Comparison of ENCODE assay signal across 8 mouse cellular contexts in the genomic region with DNA sequence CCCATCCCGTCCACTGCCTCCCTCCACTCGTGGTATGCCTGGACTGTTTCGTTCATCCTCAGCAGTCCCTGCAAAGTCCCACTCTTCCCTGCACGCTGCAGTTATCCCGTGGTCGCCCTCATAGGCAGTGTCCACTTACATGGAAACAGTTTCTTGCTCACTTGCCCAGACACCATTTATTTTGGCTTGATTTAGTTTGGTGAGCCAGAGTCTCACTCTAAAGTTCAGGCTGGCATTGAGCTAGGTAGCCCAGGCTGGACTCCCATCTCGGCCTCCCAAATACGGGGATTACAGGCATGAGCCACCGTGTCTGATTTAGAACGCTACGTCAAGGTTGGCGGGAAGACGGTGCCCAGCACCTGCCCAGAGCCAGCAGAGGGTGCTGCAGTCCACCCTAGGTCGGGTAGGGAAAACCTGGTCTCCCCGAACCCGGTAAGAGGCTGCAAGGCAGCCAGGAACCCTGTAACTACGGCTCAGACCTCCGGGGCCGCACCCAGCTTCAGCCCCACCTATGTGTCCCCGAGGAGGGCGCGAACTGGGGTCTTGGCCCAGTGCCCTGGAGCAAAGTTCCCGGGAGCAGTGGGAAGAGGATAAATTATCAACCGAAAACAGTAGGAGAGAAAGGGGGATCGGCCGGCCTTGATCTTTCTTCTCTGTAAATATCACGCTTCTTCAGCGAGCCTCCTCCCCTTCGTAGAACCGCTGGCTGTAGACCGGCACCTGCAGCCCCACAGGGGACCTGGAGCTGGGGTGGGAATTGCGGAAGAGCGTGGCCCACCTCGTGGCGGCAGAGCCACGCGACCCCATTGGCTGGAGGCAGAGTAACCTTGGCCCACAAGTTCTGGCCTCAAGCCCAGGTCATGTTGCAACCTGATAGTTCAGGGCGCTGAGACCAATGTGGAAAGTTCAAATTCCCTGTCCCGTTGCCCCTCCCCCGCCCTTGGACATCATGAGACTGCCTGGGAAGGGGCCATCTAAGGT. TPM values are rescaled to one million over a fixed set of nuclear protein-coding genes. Genes with fewer than 3 reads are reported as not detected.
A peak's percentile ranks its signal among the peaks of the same experiment; 100 is the strongest.
DNase-seq lines count a peak whose midpoint lies in the region; ATAC-seq lines count a peak whose summit lies in the region.

No protein-coding gene starts in this region.

- 0 out of 2 replicates have a peak overlapping the region, but pooled peaks have one; percentile 46 for H3K9ac ChIP-seq in intestine, embryonic 15.5 days
- peak overlapping the region; percentile 22 for H3K9ac ChIP-seq in liver, embryonic 12.5 days

- no peaks in the 10 kb centered on the region for H3K36me3 ChIP-seq in erythroblast, embryonic 14.5 days (ENCODE audit: control insufficient read depth)
- H3K36me3 ChIP-seq in intestine, embryonic 15.5 days, result no peaks in the 10 kb centered on the region
- no peaks in the 10 kb centered on the region for H3K36me3 ChIP-seq in liver, embryonic 12.5 days
- no peaks in the 10 kb centered on the region for H3K36me3 ChIP-seq in splenic B cell, adult 2 months (ENCODE audit: control insufficient read depth, insufficient read depth, low read length, poor library complexity, severe bottlenecking)

- H3K9me3 ChIP-seq in erythroblast, embryonic 14.5 days (ENCODE audit: control insufficient read depth, low read length), result no peaks in the 10 kb centered on the region
- no peaks in the 10 kb centered on the region for H3K9me3 ChIP-seq in intestine, embryonic 15.5 days
- no peaks in the 10 kb centered on the region for H3K9me3 ChIP-seq in liver, embryonic 12.5 days (replicated peaks)

- peak; percentile 75 for DNase-seq in embryo, embryonic 10 days (ENCODE audit: low spot score)
- peak; percentile 98 for DNase-seq in heart, adult 11 months
- DNase-seq in splenic B cell, adult 2 months (ENCODE audit: low read depth, low spot score), result peak; percentile 56

- no peak overlapping the region for H3K27ac ChIP-seq in intestine, embryonic 15.5 days
- H3K27ac ChIP-seq in liver, embryonic 12.5 days, result peak overlapping the region; percentile 51

- peak overlapping the region; percentile 60 for H3K4me3 ChIP-seq in erythroblast, embryonic 14.5 days (replicated peaks)
- peak overlapping the region; percentile 55 for H3K4me3 ChIP-seq in intestine, embryonic 15.5 days (replicated peaks)
- H3K4me3 ChIP-seq in liver, embryonic 12.5 days, result peak overlapping the region; percentile 51

- no peak for ATAC-seq in erythroblast, adult 5-6 weeks (replicated peaks; ENCODE audit: low FRiP score, poor library complexity, severe bottlenecking)
- peak; percentile 80 for ATAC-seq in intestine, embryonic 15.5 days
- ATAC-seq in liver, embryonic 12.5 days, result peak; percentile 60
- peak; percentile 13; the same call in 1 of the 2 replicates for ATAC-seq in monocyte, adult 5-6 weeks (replicated peaks; ENCODE audit: insufficient number of reproducible peaks, low FRiP score, low TSS enrichment, poor library complexity, severe bottlenecking)

- H3K27me3 ChIP-seq in erythroblast, embryonic 14.5 days (ENCODE audit: control insufficient read depth), result peaks cover 61% of the 10 kb centered on the region
- peaks cover 14% of the 10 kb centered on the region for H3K27me3 ChIP-seq in intestine, embryonic 15.5 days (replicated peaks)
- H3K27me3 ChIP-seq in liver, embryonic 12.5 days (replicated peaks), result peaks cover 76% of the 10 kb centered on the region
- H3K27me3 ChIP-seq in splenic B cell, adult 2 months (ENCODE audit: control insufficient read depth, insufficient read depth, low read length, poor library complexity, severe bottlenecking), result no peaks in the 10 kb centered on the region

- H3K4me1 ChIP-seq in erythroblast, embryonic 14.5 days (ENCODE audit: control insufficient read depth), result peaks cover 12% of the 10 kb centered on the region
- peaks cover 5% of the 10 kb centered on the region; the same call in 1 of the 2 replicates for H3K4me1 ChIP-seq in intestine, embryonic 15.5 days (replicated peaks)
- H3K4me1 ChIP-seq in liver, embryonic 12.5 days, result peaks cover 20% of the 10 kb centered on the region

- WGBS in intestine, embryonic 15.5 days, result 9% methylated on average over 40 of the region's 40 CpGs
- WGBS in liver, embryonic 12.5 days (ENCODE audit: insufficient replicate concordance), result 12% methylated on average over 40 of the region's 40 CpGs

- peak overlapping the region; percentile 92 for H3K4me2 ChIP-seq in intestine, embryonic 15.5 days (replicated peaks)
- peak overlapping the region; percentile 69 for H3K4me2 ChIP-seq in liver, embryonic 12.5 days

RNA-seq across cellular contexts. Expression of gene Mlxipl, which starts 18.1 kb away (rescaled TPM):
- polyA plus RNA-seq in erythroblast, embryonic 14.5 days (2012), result 0.03 and 0.06 TPM in 2 replicates
- total RNA-seq in erythroblast, adult 5-6 weeks (2015; ENCODE audit: low replicate concordance), result not detected in 2 replicates
- 0.51 TPM in 1 of 2 replicates, not detected in the other for total RNA-seq in erythroblast, adult 5-6 weeks (2017; ENCODE audit: low replicate concordance)
- 6.5 and 8.7 TPM in 2 replicates for polyA plus RNA-seq in intestine, embryonic 15.5 days (2015; fragmentation: Nextera tagmentation; extraction: Ambion mirVana)
- polyA plus RNA-seq in liver, embryonic 12.5 days (2016; fragmentation: Nextera tagmentation; extraction: Ambion mirVana), result 11.6 and 12.2 TPM in 2 replicates
- total RNA-seq in monocyte, adult 5-6 weeks (2017), result 0.57 to 4.5 TPM (median 1.1 TPM) in 3 replicates

RNA-seq across cellular contexts. Expression of gene Vps37d, which starts 29.7 kb away (rescaled TPM):
- polyA plus RNA-seq in erythroblast, embryonic 14.5 days (2012), result not detected in 2 replicates
- total RNA-seq in erythroblast, adult 5-6 weeks (2015; ENCODE audit: low replicate concordance), result not detected in 2 replicates
- not detected in 2 replicates for total RNA-seq in erythroblast, adult 5-6 weeks (2017; ENCODE audit: low replicate concordance)
- 5.4 and 6.0 TPM in 2 replicates for polyA plus RNA-seq in intestine, embryonic 15.5 days (2015; fragmentation: Nextera tagmentation; extraction: Ambion mirVana)
- polyA plus RNA-seq in liver, embryonic 12.5 days (2016; fragmentation: Nextera tagmentation; extraction: Ambion mirVana), result 1.2 and 1.3 TPM in 2 replicates
- total RNA-seq in monocyte, adult 5-6 weeks (2017), result 0.43 TPM in 1 of 3 replicates, not detected in the others

RNA-seq across cellular contexts. Expression of gene Tbl2, which starts 41.6 kb away (rescaled TPM):
- polyA plus RNA-seq in erythroblast, embryonic 14.5 days (2012), result 0.58 and 0.84 TPM in 2 replicates
- total RNA-seq in erythroblast, adult 5-6 weeks (2015; ENCODE audit: low replicate concordance), result 1.5 and 3.6 TPM in 2 replicates
- total RNA-seq in erythroblast, adult 5-6 weeks (2017; ENCODE audit: low replicate concordance), result 2.8 and 3.7 TPM in 2 replicates
- 26.3 and 28.0 TPM in 2 replicates for polyA plus RNA-seq in intestine, embryonic 15.5 days (2015; fragmentation: Nextera tagmentation; extraction: Ambion mirVana)
- 17.1 and 18.9 TPM in 2 replicates for polyA plus RNA-seq in liver, embryonic 12.5 days (2016; fragmentation: Nextera tagmentation; extraction: Ambion mirVana)
- total RNA-seq in monocyte, adult 5-6 weeks (2017), result 4.3 to 9.9 TPM (median 9.6 TPM) in 3 replicates

RNA-seq across cellular contexts. Expression of gene Bud23, which starts 43.1 kb away (rescaled TPM):
- 12.3 TPM in 2 replicates for polyA plus RNA-seq in erythroblast, embryonic 14.5 days (2012)
- total RNA-seq in erythroblast, adult 5-6 weeks (2015; ENCODE audit: low replicate concordance), result 23.4 and 30.9 TPM in 2 replicates
- total RNA-seq in erythroblast, adult 5-6 weeks (2017; ENCODE audit: low replicate concordance), result 12.0 and 17.3 TPM in 2 replicates
- 106 and 115 TPM in 2 replicates for polyA plus RNA-seq in intestine, embryonic 15.5 days (2015; fragmentation: Nextera tagmentation; extraction: Ambion mirVana)
- polyA plus RNA-seq in liver, embryonic 12.5 days (2016; fragmentation: Nextera tagmentation; extraction: Ambion mirVana), result 97.8 and 104 TPM in 2 replicates
- total RNA-seq in monocyte, adult 5-6 weeks (2017), result 50.6 to 85.3 TPM (median 72.7 TPM) in 3 replicates

RNA-seq across cellular contexts. Expression of gene Dnajc30, which starts 43.8 kb away (rescaled TPM):
- polyA plus RNA-seq in erythroblast, embryonic 14.5 days (2012), result 5.0 and 5.9 TPM in 2 replicates
- total RNA-seq in erythroblast, adult 5-6 weeks (2015; ENCODE audit: low replicate concordance), result 1.5 and 7.9 TPM in 2 replicates
- total RNA-seq in erythroblast, adult 5-6 weeks (2017; ENCODE audit: low replicate concordance), result 2.2 and 4.6 TPM in 2 replicates
- polyA plus RNA-seq in intestine, embryonic 15.5 days (2015; fragmentation: Nextera tagmentation; extraction: Ambion mirVana), result 30.7 and 33.6 TPM in 2 replicates
- 15.9 and 19.1 TPM in 2 replicates for polyA plus RNA-seq in liver, embryonic 12.5 days (2016; fragmentation: Nextera tagmentation; extraction: Ambion mirVana)
- total RNA-seq in monocyte, adult 5-6 weeks (2017), result 3.8 to 6.5 TPM (median 5.5 TPM) in 3 replicates
